Mouse (Mus musculus) heart, embryonic 11.5 days (tissue): ENCODE measurements around the gene Olfr1386. TPM values are rescaled to one million over a fixed set of nuclear protein-coding genes. Genes with fewer than 3 reads are reported as not detected.

Experiments used
- ATAC-seq: fragments of 200-750 bp; cut with Nextera tagmentation; replicated peaks from 2 replicates; pipeline ENCODE4 v1.8.0; 2017; ENCODE audit warnings: moderate library complexity; ENCODE audit not compliant: insufficient number of reproducible peaks, low FRiP score, low TSS enrichment
- H3K27ac ChIP-seq: fragments of 300-500 bp; sonication (generic); 2 replicates; pipeline ENCODE4 v1.5.1; 2014; ENCODE audit warnings: mild to moderate bottlenecking, low read depth, low read length
- H3K27me3 ChIP-seq: fragments of 300-500 bp; sonication (generic); 2 replicates; pipeline ENCODE4 v1.6.1; 2014; ENCODE audit warnings: mild to moderate bottlenecking, low read length, mixed read lengths; ENCODE audit not compliant: control insufficient read depth, insufficient read depth
- H3K36me3 ChIP-seq: fragments of 300-500 bp; sonication (generic); 2 replicates; pipeline ENCODE4 v1.6.1; 2014; ENCODE audit warnings: mild to moderate bottlenecking, low read length, moderate library complexity, mixed read lengths; ENCODE audit not compliant: control insufficient read depth, insufficient read depth
- H3K4me1 ChIP-seq: fragments of 300-500 bp; sonication (generic); 2 replicates; pipeline ENCODE4 v1.6.1; 2014; ENCODE audit warnings: low read length; ENCODE audit not compliant: control insufficient read depth, insufficient read depth
- H3K4me2 ChIP-seq: fragments of 300-500 bp; sonication (generic); 2 replicates; pipeline ENCODE4 v1.6.1; 2014; ENCODE audit warnings: mild to moderate bottlenecking, moderate library complexity
- H3K4me3 ChIP-seq: fragments of 300-500 bp; sonication (generic); 2 replicates; pipeline ENCODE4 v1.5.1; 2014; ENCODE audit warnings: low read depth, low read length
- H3K9ac ChIP-seq: fragments of 300-500 bp; sonication (generic); 2 replicates; pipeline ENCODE4 v1.6.1; 2014; ENCODE audit warnings: mild to moderate bottlenecking, low read depth, low read length, moderate library complexity
- H3K9me3 ChIP-seq: fragments of 300-500 bp; sonication (generic); replicated peaks from 2 replicates; pipeline ENCODE4 v1.6.1; 2016; ENCODE audit warnings: low read length; ENCODE audit not compliant: control insufficient read depth
- polyA plus RNA-seq: library from polyadenylated mRNA; unstranded; fragments of >200 nt; fragmentation: Nextera tagmentation; extraction: Ambion mirVana; gene quantifications from 2 replicates; pipeline ENCODE4 v1.2.1, GENCODE M21; 2014

Olfr1386 gene
- polyA plus RNA-seq, 1 experiment from 2014 or later: not detected

GRCm38 (mm10) chr11:49519348-49519747 lies 54.5 kb downstream of the Olfr1386 start, which contains the start of gene Olfr1383:
Olfr1383 (plus strand) TSS chr11:49519648.
- ATAC-seq: no peak
- Histone ChIP-seq H3K4me1 (no peaks in the 10 kb centered on the region), H3K4me3 (no peak within 1 kb of the TSS), H3K27ac (no peak within 1 kb of the TSS), H3K4me2 (no peak within 1 kb of the TSS), H3K36me3 (no peaks in the 10 kb centered on the region), H3K9me3 (no peaks in the 10 kb centered on the region), H3K27me3 (no peaks in the 10 kb centered on the region), H3K9ac (no peak within 1 kb of the TSS)

Other genes starting within 250 kb of the Olfr1386 start
- gene Mgat1, start 220.9 kb upstream of the Olfr1386 start, polyA plus RNA-seq: 32.9 and 39.1 TPM in 2 replicates
- not detected in 2 replicates for gene Olfr1393, start 186.7 kb upstream of the Olfr1386 start, polyA plus RNA-seq
- gene Olfr1392, start 179.8 kb upstream of the Olfr1386 start, polyA plus RNA-seq: not detected in 2 replicates
- gene Olfr10, start 160.3 kb upstream of the Olfr1386 start, polyA plus RNA-seq: not detected in 2 replicates
- gene Olfr1391, start 142.3 kb upstream of the Olfr1386 start, polyA plus RNA-seq: not detected in 2 replicates
- gene Olfr1390, start 129.9 kb upstream of the Olfr1386 start, polyA plus RNA-seq: not detected in 2 replicates
- gene Olfr1389, start 42.0 kb upstream of the Olfr1386 start, polyA plus RNA-seq: not detected in 2 replicates
- 0.07 TPM in 1 of 2 replicates, not detected in the other for gene Olfr1388, start 28.4 kb upstream of the Olfr1386 start, polyA plus RNA-seq
- gene Olfr1387, start 9.7 kb upstream of the Olfr1386 start, polyA plus RNA-seq: not detected in 2 replicates
- not detected in 2 replicates for gene Olfr1385, start 24.0 kb downstream of the Olfr1386 start, polyA plus RNA-seq
- gene Olfr1384, start 41.7 kb downstream of the Olfr1386 start, polyA plus RNA-seq: not detected in 2 replicates
- gene Olfr1383, start 54.6 kb downstream of the Olfr1386 start, polyA plus RNA-seq: not detected in 2 replicates
- not detected in 2 replicates for gene Olfr1382, start 63.2 kb downstream of the Olfr1386 start, polyA plus RNA-seq
- not detected in 2 replicates for gene Olfr1381, start 78.4 kb downstream of the Olfr1386 start, polyA plus RNA-seq
- not detected in 2 replicates for gene Olfr1380, start 91.8 kb downstream of the Olfr1386 start, polyA plus RNA-seq
- gene Flt4, start 144.2 kb downstream of the Olfr1386 start, polyA plus RNA-seq: 6.3 and 7.6 TPM in 2 replicates
- gene Scgb3a1, start 198.6 kb downstream of the Olfr1386 start, polyA plus RNA-seq: 0.86 and 1.1 TPM in 2 replicates
- gene Cnot6, start 247.7 kb downstream of the Olfr1386 start, polyA plus RNA-seq: 35.5 and 38.7 TPM in 2 replicates